Mouse (Mus musculus) MEL (cell line): ENCODE data around the gene Inpp1. TPM values are rescaled to one million over a fixed set of nuclear protein-coding genes. Genes with fewer than 3 reads are reported as not detected.

Source experiments
- DNase-seq: peaks from one replicate; pipeline ENCODE4 v3.0.0; 2011; ENCODE audit warnings: low read depth, low spot score
- H3K27ac ChIP-seq: 2 replicates; pipeline ENCODE4 v1.5.1; 2012; ENCODE audit warnings: low read depth, mild to moderate bottlenecking, control low read depth, low read length, moderate library complexity; ENCODE audit not compliant: control insufficient read depth
- H3K27me3 ChIP-seq, 2 experiments: fragments of 150-350 bp in 1 of 2; sonication (generic) in 1 of 2; 2 replicates each; pipeline ENCODE4 v1.6.1; 2012; ENCODE audit warnings: low read length in 2 of 2, mild to moderate bottlenecking in 2 of 2, improper control_type of control experiment in 1 of 2, moderate library complexity in 1 of 2; ENCODE audit not compliant: insufficient read depth in 2 of 2, control insufficient read depth in 1 of 2
- H3K36me3 ChIP-seq, 2 experiments: 2 replicates each; pipeline ENCODE4 v1.6.1; 2012 to 2014; ENCODE audit warnings: low read length in 2 of 2, improper control_type of control experiment in 1 of 2, inconsistent platforms in 1 of 2, mild to moderate bottlenecking in 1 of 2; ENCODE audit not compliant: insufficient read depth in 2 of 2, control insufficient read depth in 1 of 2
- H3K4me1 ChIP-seq, 2 experiments: fragments of 150-350 bp in 1 of 2; sonication (generic) in 1 of 2; 2 replicates each; pipeline ENCODE4 v1.6.1; 2012; ENCODE audit warnings: low read length in 2 of 2, improper control_type of control experiment in 1 of 2, mild to moderate bottlenecking in 1 of 2; ENCODE audit not compliant: insufficient read depth in 2 of 2, control insufficient read depth in 1 of 2
- H3K4me3 ChIP-seq, 2 experiments: fragments of 150-350 bp in 1 of 2; sonication (generic) in 1 of 2; 2 replicates each; pipeline ENCODE4 v1.5.1; 2012; ENCODE audit warnings: low read depth in 2 of 2, low read length in 2 of 2, mild to moderate bottlenecking in 2 of 2, moderate library complexity in 2 of 2, control low read depth in 1 of 2, improper control_type of control experiment in 1 of 2; ENCODE audit not compliant: control insufficient read depth in 1 of 2, insufficient read depth in 1 of 2
- H3K79me2 ChIP-seq: 2 replicates; pipeline ENCODE4 v1.6.1; 2012; ENCODE audit warnings: mild to moderate bottlenecking, low read length, moderate library complexity; ENCODE audit not compliant: control insufficient read depth, poor library complexity, insufficient read depth
- H3K9ac ChIP-seq: 2 replicates; pipeline ENCODE4 v1.6.1; 2012; ENCODE audit warnings: low read depth, mild to moderate bottlenecking, control low read depth, low read length, moderate library complexity; ENCODE audit not compliant: control insufficient read depth, poor library complexity, severe bottlenecking
- H3K9me3 ChIP-seq: fragments of 150-350 bp; sonication (generic); replicated peaks from 2 replicates; pipeline ENCODE4 v1.6.1; 2012; ENCODE audit warnings: mild to moderate bottlenecking, low read length, improper control_type of control experiment, moderate library complexity; ENCODE audit not compliant: insufficient read depth
- MYB ChIP-seq: IDR thresholded peaks from 2 replicates; pipeline ENCODE4 v1.6.1; 2011; ENCODE audit warnings: mild to moderate bottlenecking, low read depth, low read length, improper control_type of control experiment
- polyA plus RNA-seq, 2 experiments: library from polyadenylated mRNA; stranded (reverse) in 1 of 2; unstranded in 1 of 2; fragments of >175 nt in 1 of 2; fragments of >200 nt in 1 of 2; gene quantifications; 2 replicates each; pipeline versions ENCODE4 v1.2.1 to v1.2.4; 2012; ENCODE audit warnings: low replicate concordance in 2 of 2, low read depth in 1 of 2; ENCODE audit not compliant: insufficient read length in 2 of 2, insufficient read depth in 1 of 2, missing spikeins in 1 of 2
- total RNA-seq: library from RNA; depleted of rRNA; stranded (reverse); fragments of 300-350 nt; gene quantifications from 2 replicates; pipeline ENCODE4 v1.2.3, GENCODE M21; 2012; rRNA removed

Inpp1 gene
- total and polyA plus RNA-seq, 3 experiments = 0.96 to 5.9 TPM; not detected in 1

DNA sequence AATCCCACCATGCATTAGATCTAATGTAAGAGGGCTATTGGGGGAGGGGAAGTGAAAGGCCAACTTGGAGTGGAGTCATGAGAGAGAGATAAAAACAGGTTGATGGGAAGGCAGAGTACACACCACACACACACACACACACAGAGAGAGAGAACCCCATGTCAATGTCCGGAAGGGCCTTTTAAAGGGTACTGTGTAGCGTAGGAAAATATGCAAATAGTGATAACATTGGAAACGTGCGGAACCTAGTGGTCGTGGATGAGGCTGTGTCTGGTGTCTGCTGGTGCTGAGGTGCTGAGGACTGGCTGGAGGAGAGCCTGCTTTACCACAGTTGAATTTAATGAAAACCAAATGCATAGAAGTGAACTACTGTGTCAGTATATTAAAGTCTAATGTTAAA lies 74.9 kb downstream of the Inpp1 start:
- Histone ChIP-seq H3K9ac (no peak overlapping the region), H3K36me3 (no peaks in the 10 kb centered on the region), H3K4me3 (no peak overlapping the region), H3K27ac (no peak overlapping the region), H3K4me1 (no peaks in the 10 kb centered on the region), H3K79me2 (no peaks in the 10 kb centered on the region), H3K27me3 (no peaks in the 10 kb centered on the region), H3K9me3 (no peaks in the 10 kb centered on the region)
- no peak for TF ChIP-seq MYB
- no peak for DNase-seq

Other genes starting within 250 kb of the Inpp1 start
- gene Nemp2, start 187.0 kb downstream of the Inpp1 start, total RNA-seq = 2.6 and 2.8 TPM in 2 replicates
- 1 to 10 TPM in 1 of 2 experiments, not detected in 1; 4.6 TPM for gene Nemp2, start 187.0 kb downstream of the Inpp1 start, polyA plus RNA-seq
- 2.9 and 4.3 TPM in 2 replicates for gene Mfsd6, start 90.2 kb downstream of the Inpp1 start, total RNA-seq
- gene Mfsd6, start 90.2 kb downstream of the Inpp1 start, polyA plus RNA-seq = 1 to 10 TPM in 1 of 2 experiments, not detected in 1; 6.4 TPM
- gene Hibch, start 27.2 kb upstream of the Inpp1 start, total RNA-seq = 28.5 and 31.2 TPM in 2 replicates
- 10 to 100 TPM in 1 of 2 experiments, not detected in 1; 35.2 TPM for gene Hibch, start 27.2 kb upstream of the Inpp1 start, polyA plus RNA-seq
- gene 1700019D03Rik, start 202.5 kb upstream of the Inpp1 start, total RNA-seq = not detected in 2 replicates
- gene 1700019D03Rik, start 202.5 kb upstream of the Inpp1 start, polyA plus RNA-seq = not detected
- not detected in 2 replicates for gene Mstn, start 244.0 kb upstream of the Inpp1 start, total RNA-seq
- not detected for gene Mstn, start 244.0 kb upstream of the Inpp1 start, polyA plus RNA-seq